Mouse (Mus musculus): ENCODE measurements around the gene Gm9195.

- TF ChIP-seq USF1 (IDR thresholded peaks at IDR 0.05; ENCODE audit: low read depth) (no peak), CTCF (IDR thresholded peaks at IDR 0.05; ENCODE audit: control insufficient read depth, insufficient read depth, insufficient read length) (no peak), CEBPB (IDR thresholded peaks at IDR 0.05; ENCODE audit: low read depth) (no peak), MAX (IDR thresholded peaks at IDR 0.05) (no peak), MYOG (IDR thresholded peaks at IDR 0.05; ENCODE audit: control insufficient read depth, extremely low read depth, insufficient read length) (no peak), FOSL1 (IDR thresholded peaks at IDR 0.05; ENCODE audit: insufficient read depth, low read length, poor library complexity, severe bottlenecking) (no peak), MYOD1 (IDR thresholded peaks at IDR 0.05; ENCODE audit: control insufficient read depth, insufficient read length, low read depth) (no peak)
Observed at GRCm38 (mm10) chr14:72460291-72460690, 31.3 kb downstream of the Gm9195 start.

Data from C2C12 (cell line).